Mouse (Mus musculus): Measurements from ENCODE around the gene Vps45.

DNA sequence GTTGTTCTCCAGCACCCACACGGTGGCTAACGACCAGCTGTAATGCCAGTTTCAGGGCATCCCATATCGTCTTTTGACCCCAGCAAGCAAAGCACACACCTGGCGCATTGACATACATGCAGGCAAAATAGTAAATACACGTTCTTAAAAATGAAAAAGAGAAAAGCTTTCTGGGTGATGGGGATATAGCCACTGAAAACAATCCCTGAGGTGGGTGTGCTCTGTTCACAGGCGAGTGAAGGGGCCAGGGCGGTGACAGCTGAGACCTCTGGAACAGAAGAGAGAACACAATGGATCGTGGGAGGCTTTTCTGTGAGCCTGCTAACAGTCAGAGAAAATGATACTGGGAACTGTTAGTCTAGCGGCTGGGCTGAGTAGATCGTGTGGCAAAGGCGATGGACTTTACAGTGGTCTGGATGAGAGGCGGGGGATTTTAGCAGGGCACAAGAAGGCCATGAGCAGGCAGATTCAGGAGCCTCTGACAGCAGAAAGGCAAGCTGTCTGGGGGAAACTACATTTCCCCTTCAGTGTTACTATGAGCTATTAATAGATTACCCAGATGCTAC is 14.7 kb upstream of the Vps45 start:
- TF ChIP-seq POLR2A (IDR thresholded peaks at IDR 0.05; ENCODE audit: borderline replicate concordance, control insufficient read depth, low read depth, low read length) (no peak), CTCF (IDR thresholded peaks at IDR 0.05; ENCODE audit: control insufficient read depth, insufficient read depth, low read length) (no peak)

Measured in bone marrow, adult 2 months (tissue).